Comparison of ENCODE assay signal across 9 mouse cellular contexts in the genomic region with DNA sequence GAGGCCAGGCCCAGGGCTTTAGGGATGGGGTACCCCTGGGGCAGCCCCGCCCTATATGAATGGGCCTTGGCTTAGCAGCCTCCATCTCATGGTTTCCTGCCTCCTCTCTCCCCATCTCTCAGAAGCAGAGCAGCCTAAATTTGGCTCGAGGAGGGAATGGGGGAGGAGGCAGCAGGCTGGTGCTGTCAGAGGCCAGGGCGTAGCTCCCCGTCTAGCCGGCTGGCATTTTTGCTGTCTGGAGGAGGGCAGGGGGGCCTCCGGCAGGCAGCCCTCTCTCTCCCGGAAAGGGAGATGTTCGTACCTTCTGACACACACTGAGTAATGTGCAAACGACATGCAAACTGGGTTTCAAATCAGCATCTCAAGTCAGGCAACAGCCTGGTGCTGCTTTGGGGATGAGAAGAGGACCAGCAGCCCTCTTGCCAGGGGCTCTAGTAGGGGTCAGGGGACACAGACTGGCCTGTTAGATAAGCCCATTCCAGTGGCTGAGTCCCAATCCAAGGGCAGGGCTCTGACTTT. TPM values are rescaled to one million over a fixed set of nuclear protein-coding genes. Genes with fewer than 3 reads are reported as not detected.
DNase-seq lines count a peak whose midpoint lies in the region; ATAC-seq and TF ChIP-seq lines count a peak whose summit lies in the region.
"Had no signal": no experiment of that assay in that cellular context is flagged by ENCODE, and none has a peak within 500 bp of the region (broad histone marks: within the 10 kb centered on the region; RNA-seq: fewer than 3 reads in every experiment).

No protein-coding gene starts in this region.

- H3K27me3 ChIP-seq in G1E (ENCODE audit: insufficient read depth, low read length): peaks cover 53% of the 10 kb centered on the region
- H3K27me3 ChIP-seq in embryonic facial prominence, embryonic 10.5 days (replicated peaks; ENCODE audit: low read depth, poor library complexity, severe bottlenecking): peaks cover 56% of the 10 kb centered on the region
- H3K27me3 ChIP-seq in hindbrain, embryonic 11.5 days (ENCODE audit: control insufficient read depth, insufficient read depth, low read length): peaks cover 28% of the 10 kb centered on the region
- H3K27me3 ChIP-seq in midbrain, embryonic 10.5 days (ENCODE audit: low read depth, poor library complexity, severe bottlenecking): peaks cover 92% of the 10 kb centered on the region

- H3K4me2 ChIP-seq in hindbrain, embryonic 11.5 days (replicated peaks; ENCODE audit: low read depth, low read length): no peak overlapping the region

- no peak for DNase-seq in frontal cortex, postnatal 25 days (ENCODE audit: low spot score in 2 of 2)
- peak; percentile 51 for DNase-seq in G1E (ENCODE audit: low spot score)
- DNase-seq in embryonic facial prominence, embryonic 10.5 days (ENCODE audit: low spot score): peak; percentile 68
- DNase-seq in hindbrain, embryonic 11.5 days (ENCODE audit: low spot score): no peak
- no peak for DNase-seq in midbrain, embryonic 10.5 days (ENCODE audit: low spot score)
- DNase-seq in thymus, adult 18-20 months: peak; percentile 36 to 49

- TF ChIP-seq CTCF in G1E (IDR thresholded peaks at IDR 0.05; ENCODE audit: low read depth, low read length): no peak

- WGBS in embryonic facial prominence, embryonic 10.5 days: 15% methylated on average over 9 of the region's 9 CpGs
- 20% methylated on average over 9 of the region's 9 CpGs for WGBS in hindbrain, embryonic 11.5 days
- 33% methylated on average over 9 of the region's 9 CpGs for WGBS in midbrain, embryonic 10.5 days

- H3K4me3 ChIP-seq in G1E (ENCODE audit: low read depth, low read length): peak overlapping the region; percentile 36; the same call in 1 of the 2 replicates
- H3K4me3 ChIP-seq in embryonic facial prominence, embryonic 10.5 days: peak overlapping the region; percentile 76
- no peak overlapping the region for H3K4me3 ChIP-seq in hindbrain, embryonic 11.5 days (ENCODE audit: low read depth, low read length)
- H3K4me3 ChIP-seq in midbrain, embryonic 10.5 days: peak overlapping the region; percentile 27

- peaks cover 8% of the 10 kb centered on the region for H3K36me3 ChIP-seq in G1E (replicated peaks)
- H3K36me3 ChIP-seq in embryonic facial prominence, embryonic 10.5 days (replicated peaks): no peaks in the 10 kb centered on the region
- no peaks in the 10 kb centered on the region for H3K36me3 ChIP-seq in hindbrain, embryonic 11.5 days (ENCODE audit: control insufficient read depth, insufficient read depth, low read length)
- no peaks in the 10 kb centered on the region for H3K36me3 ChIP-seq in midbrain, embryonic 10.5 days

- H3K27ac ChIP-seq in embryonic facial prominence, embryonic 10.5 days (replicated peaks): peak overlapping the region; percentile 81
- 0 out of 2 replicates have a peak overlapping the region, but pooled peaks have one; percentile 37 for H3K27ac ChIP-seq in hindbrain, embryonic 11.5 days (ENCODE audit: low read depth, low read length)
- H3K27ac ChIP-seq in midbrain, embryonic 10.5 days (replicated peaks): peak overlapping the region; percentile 86

- ATAC-seq in frontal cortex, adult (ENCODE audit: low TSS enrichment): peak; percentile 69
- peak; percentile 18 for ATAC-seq in G1E (ENCODE audit: extremely low read depth, insufficient number of reproducible peaks, low FRiP score, poor library complexity, severe bottlenecking)
- ATAC-seq in hindbrain, embryonic 11.5 days (ENCODE audit: low FRiP score): no peak
- no peak for ATAC-seq in monocyte, adult 5-6 weeks (replicated peaks; ENCODE audit: insufficient number of reproducible peaks, low FRiP score, low TSS enrichment, poor library complexity, severe bottlenecking)

- 0 out of 2 replicates have a peak overlapping the region, but pooled peaks have one; percentile 8 for H3K9ac ChIP-seq in hindbrain, embryonic 11.5 days (ENCODE audit: low read depth, low read length)

- H3K9me3 ChIP-seq in G1E (replicated peaks): no peaks in the 10 kb centered on the region
- H3K9me3 ChIP-seq in embryonic facial prominence, embryonic 10.5 days: no peaks in the 10 kb centered on the region
- H3K9me3 ChIP-seq in hindbrain, embryonic 11.5 days (ENCODE audit: control insufficient read depth, low read length): no peaks in the 10 kb centered on the region
- H3K9me3 ChIP-seq in midbrain, embryonic 10.5 days (replicated peaks): no peaks in the 10 kb centered on the region

- peaks cover 62% of the 10 kb centered on the region for H3K4me1 ChIP-seq in G1E (ENCODE audit: insufficient read depth, low read depth, low read length)
- peaks cover 79% of the 10 kb centered on the region for H3K4me1 ChIP-seq in embryonic facial prominence, embryonic 10.5 days
- peaks cover 17% of the 10 kb centered on the region for H3K4me1 ChIP-seq in hindbrain, embryonic 11.5 days (replicated peaks; ENCODE audit: control insufficient read depth, insufficient read depth, low read length)
- peaks cover 77% of the 10 kb centered on the region for H3K4me1 ChIP-seq in midbrain, embryonic 10.5 days

RNA-seq across cellular contexts. Expression of a gene that starts 1.8 kb away (rescaled TPM):
- total RNA-seq in G1E (2014; fragmentation: Nextera tagmentation) (not detected in 2 replicates), G1E (2017) (not detected in 2 replicates)
- not detected in 2 replicates for polyA plus RNA-seq in G1E (2012)
- polyA plus RNA-seq in embryonic facial prominence, embryonic 10.5 days (2016; fragmentation: Nextera tagmentation; extraction: Ambion mirVana): not detected in 2 replicates
- not detected in 2 replicates for polyA plus RNA-seq in hindbrain, embryonic 11.5 days (2014; fragmentation: Nextera tagmentation; extraction: Ambion mirVana)
- not detected in 2 replicates for polyA plus RNA-seq in midbrain, embryonic 10.5 days (2016; fragmentation: Nextera tagmentation; extraction: Ambion mirVana)
- total RNA-seq in monocyte, adult 5-6 weeks (2017): not detected in 3 replicates
- polyA plus RNA-seq: C2C12 had no signal

RNA-seq across cellular contexts. Expression of a gene that starts 35.4 kb away (rescaled TPM):
- total RNA-seq in G1E (2014; fragmentation: Nextera tagmentation) (39.2 and 45.3 TPM in 2 replicates), G1E (2017) (13.5 and 13.9 TPM in 2 replicates)
- 19.8 and 23.4 TPM in 2 replicates for polyA plus RNA-seq in G1E (2012)
- polyA plus RNA-seq in embryonic facial prominence, embryonic 10.5 days (2016; fragmentation: Nextera tagmentation; extraction: Ambion mirVana): 23.5 and 23.7 TPM in 2 replicates
- 26.0 and 26.7 TPM in 2 replicates for polyA plus RNA-seq in hindbrain, embryonic 11.5 days (2014; fragmentation: Nextera tagmentation; extraction: Ambion mirVana)
- 12.8 and 16.8 TPM in 2 replicates for polyA plus RNA-seq in midbrain, embryonic 10.5 days (2016; fragmentation: Nextera tagmentation; extraction: Ambion mirVana)
- 1.3 to 3.7 TPM (median 1.4 TPM) in 3 replicates for total RNA-seq in monocyte, adult 5-6 weeks (2017)

Comparison
In these comparisons a context has a peak if more than half of its experiments do, and no peak if none do; other contexts are left out.
1. ATAC-seq: peak in frontal cortex, adult (single experiment) and G1E (single experiment); none in hindbrain, embryonic 11.5 days (single experiment) and monocyte, adult 5-6 weeks (single experiment).
2. DNase-seq: peak in G1E (single experiment), embryonic facial prominence, embryonic 10.5 days (single experiment) and thymus, adult 18-20 months (2 of 2); none in frontal cortex, postnatal 25 days (0 of 2), hindbrain, embryonic 11.5 days (single experiment) and midbrain, embryonic 10.5 days (single experiment).
3. Peak in every context shown above with its lines, with median percentiles within 50 percentile points of each other: H3K27ac ChIP-seq.